Mouse (Mus musculus) intestine, embryonic 15.5 days (tissue): ENCODE data around the gene Taok1. TPM values are rescaled to one million over a fixed set of nuclear protein-coding genes. Genes with fewer than 3 reads are reported as not detected.
"Not testable (repeated sequence)": the region's sequence is repeated elsewhere in the genome, so short reads cannot be mapped to it uniquely, and the experiment has no call there.

Experiments used
- ATAC-seq: fragments of 200-750 bp; cut with Nextera tagmentation; 2 replicates; pipeline ENCODE4 v1.8.0; 2017; ENCODE audit warnings: moderate TSS enrichment, moderate library complexity
- H3K27ac ChIP-seq: fragments of 300-500 bp; sonication (generic); 2 replicates; pipeline ENCODE4 v1.5.1; 2015; ENCODE audit warnings: mild to moderate bottlenecking, inconsistent platforms
- H3K27me3 ChIP-seq: fragments of 300-500 bp; sonication (generic); replicated peaks from 2 replicates; pipeline ENCODE4 v1.6.1; 2015; ENCODE audit warnings: inconsistent platforms
- H3K36me3 ChIP-seq: fragments of 300-500 bp; sonication (generic); 2 replicates; pipeline ENCODE4 v1.6.1; 2015; ENCODE audit warnings: inconsistent platforms
- H3K4me1 ChIP-seq: fragments of 300-500 bp; sonication (generic); replicated peaks from 2 replicates; pipeline ENCODE4 v1.6.1; 2015; ENCODE audit warnings: inconsistent platforms
- H3K4me2 ChIP-seq: fragments of 300-500 bp; sonication (generic); replicated peaks from 2 replicates; pipeline ENCODE4 v1.6.1; 2015; ENCODE audit warnings: mild to moderate bottlenecking, inconsistent platforms
- H3K4me3 ChIP-seq: fragments of 300-500 bp; sonication (generic); replicated peaks from 2 replicates; pipeline ENCODE4 v1.5.1; 2015; ENCODE audit warnings: inconsistent platforms
- H3K9ac ChIP-seq: fragments of 300-500 bp; sonication (generic); 2 replicates; pipeline ENCODE4 v1.6.1; 2015; ENCODE audit warnings: inconsistent platforms
- H3K9me3 ChIP-seq: fragments of 300-500 bp; sonication (generic); 2 replicates; pipeline ENCODE4 v1.6.1; 2016; ENCODE audit warnings: inconsistent platforms
- WGBS: fragments of 180-500 bp; shearing (Covaris S2); methylation state at CpG from one replicate; pipeline ENCODE4 v1.1.7; 2015; 5-methylcytosine and 5-hydroxymethylcytosine counted together
- polyA plus RNA-seq: library from polyadenylated mRNA; unstranded; fragments of >200 nt; fragmentation: Nextera tagmentation; extraction: Ambion mirVana; gene quantifications from 2 replicates; pipeline ENCODE4 v1.2.1, GENCODE M21; 2015

The Taok1 gene
- polyA plus RNA-seq = 12.1 and 12.8 TPM in 2 replicates

- Histone ChIP-seq H3K4me3 (peak within 1 kb of the TSS; percentile 98), H3K9ac (peak within 1 kb of the TSS; percentile 99), H3K36me3 (no peaks in the 10 kb centered on the region), H3K27me3 (no peaks in the 10 kb centered on the region), H3K27ac (peak within 1 kb of the TSS; percentile 97), H3K9me3 (no peaks in the 10 kb centered on the region), H3K4me2 (peak within 1 kb of the TSS; percentile 87), H3K4me1 (peaks cover 13% of the 10 kb centered on the region)
- ATAC-seq = peak; percentile 97
- WGBS = under 1% methylated on average over 58 of the region's 71 CpGs
Observed at GRCm38 (mm10) chr11:77607538-77608455, at the start of gene Taok1. TSS of gene Taok1 (minus strand) at chr11:77607815.

- not testable (repeated sequence) for H3K4me1 ChIP-seq, H3K9me3 ChIP-seq, H3K36me3 ChIP-seq, H3K27me3 ChIP-seq, H3K4me3 ChIP-seq, H3K4me2 ChIP-seq, ATAC-seq, H3K9ac ChIP-seq, H3K27ac ChIP-seq
- WGBS = 96% methylated on average over 4 of the region's 4 CpGs
Observed at GRCm38 (mm10) chr11:77653406-77654190, 46.0 kb upstream of the Taok1 start.

DNA sequence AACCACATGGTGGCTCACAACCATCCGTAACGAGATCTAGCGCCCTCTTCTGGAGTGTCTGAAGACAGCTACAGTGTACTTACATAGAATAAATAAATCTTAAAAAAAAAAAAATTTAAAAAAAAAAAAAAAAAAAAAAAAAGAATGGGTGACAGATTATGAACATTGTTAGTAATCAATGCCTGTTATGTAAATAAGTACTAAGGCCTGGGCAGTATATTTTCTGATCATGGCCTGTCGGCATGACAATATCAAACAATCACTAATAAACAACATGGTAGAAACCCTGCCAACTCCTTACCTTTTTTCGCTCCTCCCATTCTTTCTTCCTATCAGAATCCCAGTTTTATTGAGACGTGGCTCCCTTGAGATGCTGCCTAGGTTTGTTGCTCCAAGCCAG, 44.9 kb upstream of the Taok1 start:
- Histone ChIP-seq H3K36me3 (no peaks in the 10 kb centered on the region), H3K9me3 (no peaks in the 10 kb centered on the region), H3K4me3 (no peak overlapping the region), H3K4me2 (no peak overlapping the region), H3K4me1 (no peaks in the 10 kb centered on the region), H3K27me3 (no peaks in the 10 kb centered on the region), H3K9ac (no peak overlapping the region), H3K27ac (no peak overlapping the region)
- WGBS = 58% methylated on average over 6 of the region's 6 CpGs
- ATAC-seq = no peak

DNA sequence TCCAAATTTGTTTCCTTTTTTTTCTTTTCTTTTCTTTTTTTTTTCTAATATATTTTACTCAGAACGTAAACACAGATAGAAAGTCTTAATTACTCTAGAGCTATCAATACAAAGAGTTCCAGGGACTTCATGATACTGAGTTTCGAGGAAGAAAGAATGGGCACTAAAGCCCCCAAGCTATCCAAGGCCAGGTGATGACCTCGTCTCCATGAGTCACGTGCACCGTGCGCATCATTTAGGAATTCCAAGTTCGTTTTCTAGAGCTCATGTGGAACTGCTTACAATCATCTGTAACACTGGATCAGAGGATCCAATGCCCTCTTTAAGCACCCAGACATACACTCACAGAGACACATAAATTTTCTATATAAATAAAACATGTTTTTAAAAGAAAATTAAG, 41.3 kb upstream of the Taok1 start:
- H3K9ac ChIP-seq = no peak overlapping the region
- no peaks in the 10 kb centered on the region for H3K27me3 ChIP-seq
- no peaks in the 10 kb centered on the region for H3K9me3 ChIP-seq
- no peak overlapping the region for H3K27ac ChIP-seq
- H3K4me2 ChIP-seq = no peak overlapping the region
- no peaks in the 10 kb centered on the region for H3K36me3 ChIP-seq
- no peaks in the 10 kb centered on the region for H3K4me1 ChIP-seq
- no peak for ATAC-seq
- WGBS = 66% methylated on average over 7 of the region's 7 CpGs
- H3K4me3 ChIP-seq = no peak overlapping the region

DNA sequence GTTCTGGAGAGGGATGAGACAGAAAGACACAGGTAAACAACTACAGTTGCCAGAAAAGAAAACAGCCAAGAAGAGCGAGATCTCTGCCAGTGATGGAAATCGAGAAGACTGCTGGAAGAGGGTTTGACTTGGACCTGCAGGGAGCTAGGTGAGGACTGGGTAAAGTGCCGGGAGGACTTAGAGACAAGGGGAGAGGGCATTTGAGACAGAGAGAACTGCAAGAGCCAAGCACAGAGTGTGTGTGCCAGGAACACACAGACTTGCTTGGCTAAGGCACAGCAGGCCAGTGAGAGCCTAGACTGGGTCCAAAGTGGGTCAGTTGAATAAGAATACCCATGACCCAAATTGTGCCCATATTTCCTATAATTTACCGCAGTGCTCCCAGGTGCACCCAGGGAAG, 37.9 kb upstream of the Taok1 start:
- 84% methylated on average over 4 of the region's 4 CpGs for WGBS
- no peaks in the 10 kb centered on the region for H3K27me3 ChIP-seq

DNA sequence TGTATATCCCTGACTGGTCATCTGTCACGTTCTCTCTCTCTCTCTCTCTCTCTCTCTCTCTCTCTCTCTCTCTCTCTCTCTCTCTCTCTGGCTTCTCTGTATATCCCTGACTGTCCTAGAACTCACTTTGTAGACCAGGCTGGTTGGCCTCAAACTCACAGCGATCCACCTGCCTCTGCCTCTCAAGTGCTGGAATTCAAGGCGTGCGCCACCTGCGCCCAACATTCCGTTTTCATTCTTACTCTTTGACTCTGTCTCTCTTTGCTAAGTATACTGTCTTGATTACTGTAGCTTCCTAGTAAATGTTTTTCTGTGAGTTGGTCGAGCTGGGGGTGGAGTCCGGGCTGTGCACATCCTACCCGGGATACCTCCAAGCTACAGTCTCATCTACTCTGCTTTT, 33.8 kb upstream of the Taok1 start:
- Histone ChIP-seq H3K9me3 (no peaks in the 10 kb centered on the region), H3K4me3 (no peak overlapping the region), H3K27ac (no peak overlapping the region), H3K9ac (no peak overlapping the region), H3K36me3 (no peaks in the 10 kb centered on the region), H3K4me1 (no peaks in the 10 kb centered on the region), H3K27me3 (no peaks in the 10 kb centered on the region), H3K4me2 (no peak overlapping the region)
- ATAC-seq = no peak
- 79% methylated on average over 9 of the region's 9 CpGs for WGBS

More for the DNA sequence above, 37.9 kb upstream of the Taok1 start:
- no peak overlapping the region for H3K4me2 ChIP-seq
- H3K4me3 ChIP-seq = no peak overlapping the region
- H3K36me3 ChIP-seq = no peaks in the 10 kb centered on the region
- H3K27ac ChIP-seq = no peak overlapping the region
- no peak for ATAC-seq
- H3K9ac ChIP-seq = no peak overlapping the region
- H3K9me3 ChIP-seq = no peaks in the 10 kb centered on the region
- H3K4me1 ChIP-seq = no peaks in the 10 kb centered on the region

GRCm38 (mm10) chr11:77630257-77630670, 22.6 kb upstream of the Taok1 start:
- peak overlapping the region; percentile 31 for H3K4me3 ChIP-seq
- peak; percentile 78 for ATAC-seq
- peak overlapping the region; percentile 70 for H3K4me2 ChIP-seq
- no peaks in the 10 kb centered on the region for H3K36me3 ChIP-seq
- WGBS = 11% methylated on average over 8 of the region's 8 CpGs
- no peak overlapping the region for H3K9ac ChIP-seq
- peaks cover 3% of the 10 kb centered on the region; the same call in 1 of the 2 replicates for H3K4me1 ChIP-seq
- no peaks in the 10 kb centered on the region for H3K27me3 ChIP-seq
- no peak overlapping the region for H3K27ac ChIP-seq
- H3K9me3 ChIP-seq = no peaks in the 10 kb centered on the region

GRCm38 (mm10) chr11:77629476-77629875, 21.9 kb upstream of the Taok1 start:
- Histone ChIP-seq H3K4me3 (no peak overlapping the region), H3K4me1 (peaks cover 11% of the 10 kb centered on the region), H3K27me3 (no peaks in the 10 kb centered on the region), H3K9me3 (no peaks in the 10 kb centered on the region), H3K27ac (no peak overlapping the region), H3K36me3 (no peaks in the 10 kb centered on the region), H3K9ac (no peak overlapping the region), H3K4me2 (no peak overlapping the region)
- WGBS = 0% methylated on average over 1 of the region's 1 CpGs
- no peak for ATAC-seq

GRCm38 (mm10) chr11:77626596-77627535, 19.3 kb upstream of the Taok1 start:
- no peak overlapping the region for H3K9ac ChIP-seq
- no peak for ATAC-seq
- no peaks in the 10 kb centered on the region for H3K36me3 ChIP-seq
- no peak overlapping the region for H3K4me2 ChIP-seq
- no peaks in the 10 kb centered on the region for H3K9me3 ChIP-seq
- peaks cover 15% of the 10 kb centered on the region for H3K4me1 ChIP-seq
- H3K27me3 ChIP-seq = no peaks in the 10 kb centered on the region
- 74% methylated on average over 5 of the region's 5 CpGs for WGBS
- H3K27ac ChIP-seq = no peak overlapping the region
- no peak overlapping the region for H3K4me3 ChIP-seq

DNA sequence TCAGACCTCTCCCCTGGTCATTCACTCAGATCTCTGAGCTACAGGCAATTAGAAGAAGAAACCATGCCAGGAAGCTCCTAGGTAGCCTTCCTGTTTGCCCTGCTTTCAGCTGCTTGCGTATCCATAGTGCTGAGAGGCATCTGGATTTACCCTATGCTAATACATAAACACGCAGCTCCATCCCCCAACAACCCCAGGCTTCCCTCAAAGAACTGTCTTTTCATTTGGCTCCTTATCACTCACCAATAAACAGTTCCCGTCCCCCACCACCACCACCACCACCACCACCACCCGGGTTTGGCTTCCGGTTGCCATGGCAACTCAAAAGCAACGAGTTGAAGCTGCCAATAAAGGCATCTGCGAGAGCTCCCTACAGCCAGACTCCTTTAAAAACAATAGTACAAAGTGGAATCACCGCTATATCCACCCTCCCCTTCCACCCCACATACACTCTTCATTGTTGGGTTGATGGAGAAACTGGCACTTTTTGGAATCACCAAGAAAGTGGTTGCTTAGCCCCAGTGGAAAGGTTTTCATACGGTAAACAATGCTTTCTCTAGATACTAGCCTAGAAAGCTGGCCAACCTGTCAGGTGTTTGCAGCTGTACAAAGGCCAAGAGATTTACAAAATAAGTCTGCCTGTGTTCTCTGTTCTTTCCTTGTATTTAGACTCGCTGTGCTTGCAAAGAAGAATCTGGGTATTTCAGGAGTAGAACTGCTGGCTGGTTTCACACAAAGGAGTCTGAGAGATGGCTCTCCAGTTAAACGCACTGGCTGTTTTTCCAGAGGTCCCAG, 17.6 kb upstream of the Taok1 start:
- WGBS = 14% methylated on average over 11 of the region's 11 CpGs
- H3K27ac ChIP-seq = no peak overlapping the region
- peaks cover 15% of the 10 kb centered on the region for H3K4me1 ChIP-seq
- peak overlapping the region; percentile 26 for H3K4me3 ChIP-seq
- H3K9me3 ChIP-seq = no peaks in the 10 kb centered on the region
- no peaks in the 10 kb centered on the region for H3K27me3 ChIP-seq
- no peak for ATAC-seq
- H3K4me2 ChIP-seq = peak overlapping the region; percentile 79
- H3K36me3 ChIP-seq = no peaks in the 10 kb centered on the region
- 0 out of 2 replicates have a peak overlapping the region, but pooled peaks have one; percentile 5 for H3K9ac ChIP-seq

GRCm38 (mm10) chr11:77624441-77625060, 16.9 kb upstream of the Taok1 start:
- 1% methylated on average over 17 of the region's 17 CpGs for WGBS
- Histone ChIP-seq H3K27me3 (no peaks in the 10 kb centered on the region), H3K9me3 (no peaks in the 10 kb centered on the region), H3K4me1 (peaks cover 15% of the 10 kb centered on the region), H3K4me3 (peak overlapping the region; percentile 26), H3K27ac (0 out of 2 replicates have a peak overlapping the region, but pooled peaks have one; percentile 1), H3K4me2 (peak overlapping the region; percentile 79), H3K9ac (0 out of 2 replicates have a peak overlapping the region, but pooled peaks have one; percentile 5), H3K36me3 (no peaks in the 10 kb centered on the region)
- peak; percentile 49 for ATAC-seq
